Mouse (Mus musculus) ES-E14 (cell line): ENCODE data around the gene Nt5c2.

ENCODE experiments used
- CHD2 ChIP-seq: IDR thresholded peaks from 2 replicates; pipeline ENCODE4 v1.6.1; 2014; ENCODE audit warnings: mild to moderate bottlenecking, low read depth, low read length, inconsistent platforms
- HCFC1 ChIP-seq: IDR thresholded peaks from 2 replicates; pipeline ENCODE4 v1.6.1; 2012; ENCODE audit warnings: low read length, inconsistent platforms, borderline replicate concordance; ENCODE audit not compliant: insufficient read depth
- ZNF384 ChIP-seq: IDR thresholded peaks from 2 replicates; pipeline ENCODE4 v1.6.1; 2012; ENCODE audit warnings: low read depth, low read length, inconsistent platforms

- TF ChIP-seq HCFC1 = no peak
- no peak for TF ChIP-seq CHD2
- no peak for TF ChIP-seq ZNF384
Observed at GRCm38 (mm10) chr19:47014447-47015381, at the start of gene Nt5c2, which contains the start of gene Ina.
